Mouse (Mus musculus) cerebellum, adult 18-20 months (tissue): Measurements from ENCODE around the gene Haus3.
A peak's percentile ranks its signal among the peaks of the same experiment; 100 is the strongest.

ENCODE experiments used
- DNase-seq, 2 experiments: peaks; one replicate each; pipeline ENCODE4 v3.0.0; 2021

The Haus3 gene

GRCm38 (mm10) chr5:34168950-34169891 lies at the start of gene Haus3, which contains the start of gene Poln:
Gene Haus3, minus strand, starts transcription at chr5:34169527.
Gene Poln, minus strand, starts transcription at chr5:34169448.
- DNase-seq, result peak; percentile 96 to 98

DNA sequence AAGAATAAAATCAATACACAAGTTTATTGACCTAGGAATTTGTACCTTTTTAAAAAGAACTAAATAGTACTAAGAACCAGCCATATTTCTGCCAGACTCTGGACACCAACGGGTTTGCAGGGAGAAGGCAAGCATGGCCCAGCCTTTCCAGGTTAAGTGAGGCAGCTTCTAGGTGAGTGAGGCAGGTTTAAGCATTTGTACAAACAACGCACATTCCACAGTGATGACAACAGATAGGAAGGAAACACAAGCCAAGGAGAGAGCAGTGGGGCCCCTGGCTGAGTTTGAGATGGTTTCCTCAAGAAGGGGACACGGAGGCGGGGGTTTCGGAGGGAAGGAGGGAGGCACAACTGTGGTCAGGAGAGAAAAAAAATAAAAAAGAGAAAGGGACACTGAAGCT lies 49.3 kb upstream of the Haus3 start:
- no peak for DNase-seq

DNA sequence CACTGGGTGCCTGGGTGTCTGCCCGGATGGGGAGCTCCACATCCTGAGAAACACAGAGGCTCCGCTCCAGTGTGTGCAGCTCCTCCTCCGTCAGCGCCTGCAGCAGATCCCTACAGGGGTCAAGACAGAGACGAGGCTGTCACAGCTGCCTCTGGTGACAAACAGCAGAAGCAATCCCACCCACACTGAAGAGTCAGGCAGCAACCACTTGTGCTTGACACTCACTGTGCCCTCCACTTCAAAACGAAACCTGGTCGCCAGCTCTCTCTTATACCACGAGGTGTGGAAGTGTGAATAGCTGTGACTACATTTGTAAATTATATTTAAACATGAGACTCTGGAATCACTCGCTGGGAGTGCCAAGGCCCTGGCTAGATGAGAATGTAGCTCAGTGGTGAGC lies 48.4 kb upstream of the Haus3 start:
- no peak for DNase-seq

DNA sequence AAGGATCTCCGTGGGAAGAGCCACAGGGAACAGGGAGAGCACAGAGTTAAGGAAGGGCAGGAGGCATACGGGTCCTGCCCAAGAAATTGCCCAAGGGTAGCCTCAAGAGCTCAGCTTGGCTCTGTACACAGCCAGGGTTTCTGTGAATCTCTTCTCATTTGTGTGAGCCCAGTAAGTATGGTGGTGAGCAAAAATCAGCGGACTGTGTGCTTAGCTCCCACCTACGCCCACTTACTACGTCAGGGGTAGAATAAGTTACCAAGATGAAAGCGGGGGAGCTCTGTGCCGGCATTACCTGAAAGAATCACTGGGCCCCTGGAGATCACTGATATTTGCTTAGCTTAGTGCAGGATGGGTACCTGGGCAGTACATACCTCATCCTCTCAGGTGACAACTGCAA lies 46.7 kb upstream of the Haus3 start:
- DNase-seq, result no peak

GRCm38 (mm10) chr5:34213659-34214058 lies 44.3 kb upstream of the Haus3 start:
- DNase-seq, result no peak

DNA sequence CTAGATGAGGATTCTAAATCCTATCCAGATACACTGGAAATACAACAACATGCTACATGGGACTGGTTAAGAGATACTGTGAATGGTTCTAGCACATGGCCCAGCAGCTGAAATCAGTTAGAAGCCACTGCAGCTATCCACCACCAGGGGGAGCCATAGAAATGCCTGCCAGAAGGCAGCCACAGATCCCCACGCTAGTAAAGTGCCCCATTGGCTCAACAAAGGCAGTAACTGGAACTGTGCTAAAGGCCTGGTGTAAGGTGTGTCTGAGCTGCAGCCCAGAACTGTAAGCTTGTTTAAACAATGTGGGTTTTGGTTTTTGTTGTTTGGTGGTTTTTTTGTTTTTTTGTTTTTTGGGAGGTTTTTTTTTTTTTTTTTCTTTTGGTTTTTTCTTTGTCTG lies 41.0 kb upstream of the Haus3 start:
- DNase-seq, result peak; percentile 79 to 84

DNA sequence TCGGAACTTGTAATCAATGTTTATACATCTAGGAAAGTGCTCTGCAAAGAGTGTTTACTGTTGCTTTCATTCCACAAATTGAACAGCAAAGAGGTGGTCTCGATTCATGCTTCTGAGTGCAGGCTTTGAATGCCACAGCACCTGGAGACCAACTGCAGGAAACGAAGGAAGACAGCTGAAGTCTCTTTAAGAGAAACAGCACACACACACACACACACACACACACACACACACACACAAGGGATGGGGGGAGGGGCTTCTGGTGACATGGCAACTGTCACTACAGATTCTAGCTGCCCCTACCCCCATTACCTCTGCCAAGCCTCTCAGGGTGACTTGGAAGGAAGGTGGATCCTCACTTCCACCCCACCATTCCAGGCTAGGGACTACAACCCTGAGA lies 38.2 kb upstream of the Haus3 start:
- no peak for DNase-seq

DNA sequence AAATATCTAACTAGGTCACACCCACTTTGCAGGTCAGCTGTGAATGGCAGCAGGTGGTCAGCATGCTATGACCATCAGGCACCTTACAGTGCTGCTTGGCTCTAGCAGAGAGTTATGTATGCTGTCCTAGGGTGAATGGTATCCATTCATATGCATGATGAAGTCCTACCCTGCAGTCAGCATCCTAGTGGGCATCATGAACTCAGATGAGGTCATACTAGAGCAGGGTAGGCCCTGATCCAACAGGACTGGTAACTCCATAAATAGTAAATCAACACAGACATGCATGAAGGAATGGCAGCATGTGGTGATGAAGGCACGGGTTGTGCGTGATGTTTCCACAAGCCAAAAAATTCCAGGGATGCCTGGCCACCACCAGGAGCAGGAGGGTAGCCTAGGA lies 36.5 kb upstream of the Haus3 start:
- peak in 1 of 2 experiments; percentile 53 for DNase-seq

DNA sequence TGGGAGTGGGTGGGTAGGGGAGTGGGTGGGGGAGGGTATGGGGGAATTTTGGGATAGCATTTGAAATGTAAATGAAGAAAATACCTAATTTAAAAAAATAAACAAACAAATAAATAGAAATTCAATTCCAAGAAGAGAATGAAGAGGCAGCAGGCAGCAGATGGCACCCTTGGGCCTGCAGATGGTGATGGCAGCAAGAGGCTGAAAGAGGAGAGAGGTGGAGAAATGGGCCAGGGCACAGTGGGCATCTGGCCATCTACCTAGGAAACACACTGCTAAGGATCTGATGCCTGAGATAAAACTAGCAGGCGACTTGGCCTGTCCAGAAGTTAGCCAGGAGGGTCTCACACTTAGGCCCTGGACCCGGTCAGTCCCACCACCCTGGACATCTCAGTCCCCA lies 35.6 kb upstream of the Haus3 start:
- DNase-seq, result peak; percentile 88 to 93

DNA sequence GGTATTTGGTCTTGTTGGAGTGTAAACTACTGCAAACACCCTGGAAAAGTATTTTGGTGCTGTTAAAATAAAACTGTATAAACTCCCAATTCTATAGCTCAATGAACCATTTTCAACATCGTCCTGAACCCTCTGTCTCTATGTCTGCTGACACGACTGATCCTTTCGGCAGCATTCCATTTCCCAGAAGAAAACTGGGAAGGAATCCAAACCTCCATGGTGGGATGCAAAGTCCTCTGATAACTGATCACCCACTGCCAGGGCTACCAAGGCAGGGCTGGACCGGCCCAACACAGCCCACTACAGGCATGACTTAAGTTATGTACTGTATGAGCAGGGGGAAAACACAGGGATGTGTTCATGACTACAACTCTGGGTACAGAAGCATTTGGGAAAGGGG lies 32.7 kb upstream of the Haus3 start:
- DNase-seq, result no peak

DNA sequence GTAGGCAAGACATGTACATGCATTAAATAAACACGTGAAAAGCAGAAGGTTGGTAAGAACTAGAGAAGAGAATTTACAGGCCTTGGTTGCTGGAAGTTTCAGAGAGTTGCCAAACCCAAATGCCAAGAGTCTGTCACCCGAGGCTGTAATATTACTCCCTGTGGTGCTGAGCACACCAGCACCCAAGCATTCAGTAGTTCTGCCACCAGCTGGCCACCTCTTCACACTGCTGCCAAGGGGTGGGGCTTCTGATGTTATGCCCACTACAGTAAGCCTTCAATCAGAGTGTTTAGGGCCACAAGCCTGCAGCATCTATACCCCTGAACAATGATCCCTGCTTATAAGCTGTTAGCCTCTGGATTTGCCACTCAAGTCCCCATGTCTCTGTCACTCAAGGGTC lies 32.1 kb upstream of the Haus3 start:
- no peak for DNase-seq

DNA sequence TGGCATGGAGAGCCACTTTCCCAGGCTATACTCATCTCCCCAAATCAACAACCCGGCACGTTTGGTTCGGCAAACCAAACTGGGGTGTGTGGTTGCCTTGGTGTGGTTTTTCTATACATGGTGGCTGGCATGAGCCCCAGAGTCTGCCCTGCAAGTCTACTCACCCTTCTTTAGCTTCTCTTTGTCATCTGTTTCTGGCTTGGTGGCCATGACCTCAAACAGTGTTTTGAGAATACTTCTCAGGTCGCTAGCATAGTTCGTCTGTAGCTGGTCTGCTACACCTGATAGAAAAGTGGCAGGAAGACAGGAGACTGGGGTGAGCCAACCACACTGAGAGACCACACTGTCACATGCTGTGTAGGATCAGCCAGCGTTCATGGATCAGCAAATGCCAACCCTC lies 29.3 kb upstream of the Haus3 start:
- no peak for DNase-seq

GRCm38 (mm10) chr5:34197243-34197642 lies 27.9 kb upstream of the Haus3 start:
- peak in 1 of 2 experiments; percentile 57 for DNase-seq

GRCm38 (mm10) chr5:34196423-34196822 lies 27.1 kb upstream of the Haus3 start:
- DNase-seq, result no peak

- no peak for DNase-seq
Observed at GRCm38 (mm10) chr5:34195786-34196185, 26.5 kb upstream of the Haus3 start.

DNA sequence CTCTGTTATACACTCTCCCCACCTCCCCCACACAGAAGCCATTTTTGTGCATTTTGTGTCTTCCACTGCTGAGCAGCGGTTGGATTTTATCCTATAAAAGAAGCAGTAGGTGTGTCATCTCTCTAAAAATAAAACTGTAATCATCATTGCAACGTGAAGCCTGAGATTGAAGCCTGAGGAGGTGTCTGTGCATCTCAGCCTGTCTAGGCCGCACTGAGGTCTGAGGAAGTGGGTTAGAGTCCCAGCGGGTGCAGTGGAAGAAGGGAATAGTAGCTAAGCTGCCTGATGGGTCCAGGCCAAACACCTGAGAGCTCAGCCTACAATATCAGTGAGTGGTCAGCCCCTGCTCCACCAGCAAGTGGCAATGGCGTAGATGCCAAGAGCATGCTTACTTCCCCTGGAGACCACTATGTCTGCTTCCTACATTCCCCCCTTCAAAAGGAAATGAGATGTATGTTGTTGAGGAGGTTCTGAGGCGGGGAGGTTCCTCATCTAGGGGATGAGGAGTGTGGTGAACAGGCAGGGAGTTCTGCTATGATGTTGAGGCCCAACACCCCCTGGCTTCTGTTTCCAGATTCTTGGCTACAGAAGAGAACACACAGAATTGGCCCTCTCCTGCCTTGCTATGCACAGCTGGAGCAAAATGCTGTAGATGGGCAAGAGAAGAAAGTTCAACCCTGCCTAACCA lies 25.8 kb upstream of the Haus3 start:
- no peak for DNase-seq

GRCm38 (mm10) chr5:34194426-34194825 lies 25.1 kb upstream of the Haus3 start:
- no peak for DNase-seq

DNA sequence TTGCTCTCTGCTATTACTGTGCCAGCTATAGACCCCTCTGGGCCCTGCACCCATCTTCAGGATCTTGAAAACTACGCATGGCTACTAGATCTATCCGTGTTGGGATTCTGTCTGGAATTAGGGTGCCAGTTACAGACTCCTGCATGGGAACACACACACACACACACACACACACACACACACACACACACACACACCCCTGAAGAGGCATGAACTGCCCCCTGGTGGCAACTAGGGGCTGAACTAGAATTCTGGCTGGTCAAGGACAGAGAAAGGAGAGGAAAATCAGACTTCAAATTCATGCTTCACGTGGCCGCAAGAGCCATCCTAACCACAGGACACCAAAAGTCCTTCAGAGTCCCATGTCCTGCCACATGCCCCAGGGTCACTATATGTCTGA lies 22.5 kb upstream of the Haus3 start:
- no peak for DNase-seq

- peak in 1 of 2 experiments; percentile 44 for DNase-seq
Observed at GRCm38 (mm10) chr5:34191021-34191420, 21.7 kb upstream of the Haus3 start.

GRCm38 (mm10) chr5:34189521-34189920 lies 20.2 kb upstream of the Haus3 start:
- no peak for DNase-seq

- DNase-seq, result no peak
Observed at GRCm38 (mm10) chr5:34188856-34189255, 19.5 kb upstream of the Haus3 start.

GRCm38 (mm10) chr5:34187601-34188316 lies 18.4 kb upstream of the Haus3 start, which contains the start of gene Mxd4:
Gene Mxd4, minus strand, starts transcription at chr5:34187720.
- peak; percentile 99 to 100 for DNase-seq

- DNase-seq, result peak; percentile 58 to 75
Observed at GRCm38 (mm10) chr5:34186961-34187391, 17.6 kb upstream of the Haus3 start.
